Mouse (Mus musculus) heart, postnatal 14 days (tissue): ENCODE results near the gene Cdk5r1. TPM values are rescaled to one million over a fixed set of nuclear protein-coding genes. Genes with fewer than 3 reads are reported as not detected.

Experiments
- DNase-seq, 2 experiments: peaks; one replicate each; pipeline ENCODE4 v3.0.0; 2021 to 2022
- intact Hi-C: fragments of 180-260 bp; cut with DNase I; formaldehyde crosslinking; loops from one replicate; pipeline ENCODE4 v1.15.1; 2025
- total RNA-seq, 2 experiments: library from RNA; stranded (reverse); gene quantifications; 2 replicates each; pipeline ENCODE4 v1.2.3; 2021

Gene Cdk5r1
- total RNA-seq, 2 experiments from 2014 or later, result 0.98 to 1.1 TPM

DNA sequence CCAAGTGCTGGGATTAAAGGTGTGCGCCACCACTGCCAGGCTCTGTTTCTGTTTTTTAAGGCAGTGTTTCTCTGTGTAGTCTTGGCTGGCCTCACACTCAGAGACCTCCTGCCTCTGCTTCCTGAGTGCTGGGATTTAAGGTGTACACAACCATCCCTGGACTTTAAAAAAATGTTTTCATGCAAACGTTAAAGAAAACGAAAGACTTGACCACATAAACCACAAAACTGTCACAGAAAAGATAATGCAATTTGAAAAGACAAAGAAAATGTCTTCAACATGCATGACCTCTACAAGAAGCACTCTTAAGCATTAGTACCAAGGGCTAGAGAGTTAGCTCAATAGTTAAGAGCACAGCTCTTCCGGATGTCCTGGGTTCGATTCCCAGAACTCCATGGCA is 47.4 kb downstream of the Cdk5r1 start:
- intact Hi-C loops, result loop anchor here (5.0 kb wide), 1 partner anchor 47 kb away; the partner anchor contains the start of gene Cdk5r1
- no peak for DNase-seq

DNA sequence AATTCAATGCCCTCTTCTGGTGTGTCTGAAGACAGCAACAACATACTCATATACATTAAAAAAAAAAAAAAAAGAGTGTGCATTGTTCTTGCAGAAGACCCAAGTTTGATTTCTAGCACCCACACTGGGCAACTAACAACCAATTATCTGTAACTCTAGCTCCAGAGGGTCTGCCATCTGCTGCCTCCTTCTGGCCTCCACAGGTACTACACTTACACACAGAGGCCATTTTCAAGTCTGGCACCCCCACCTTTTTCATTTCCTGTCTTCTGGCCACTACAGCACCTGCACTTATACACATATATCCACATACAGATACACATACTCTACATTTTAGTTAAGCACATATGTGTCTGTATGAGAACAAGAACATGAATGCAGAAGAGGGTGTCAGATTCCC is 50.9 kb downstream of the Cdk5r1 start:
- DNase-seq, result no peak
- intact Hi-C loops, result no loop called here

- DNase-seq, result no peak
- intact Hi-C loops, result no loop called here
Measured at GRCm38 (mm10) chr11:80529149-80529548, 52.3 kb downstream of the Cdk5r1 start.

Other genes with a start within 250 kb of the Cdk5r1 start
- 1 to 10 TPM; 3.8 to 5.3 TPM for gene Rhbdl3, start 176.1 kb upstream of the Cdk5r1 start, total RNA-seq
- 10 to 100 TPM; 19.2 to 19.3 TPM for gene 5730455P16Rik, start 99.0 kb upstream of the Cdk5r1 start, total RNA-seq
- 10 to 100 TPM; 85.8 to 99.0 TPM for gene Zfp207, start 93.7 kb upstream of the Cdk5r1 start, total RNA-seq
- 100 to 1,000 TPM; 102 to 103 TPM for gene Psmd11, start 48.4 kb upstream of the Cdk5r1 start, total RNA-seq